Mouse (Mus musculus) MEL (cell line): ENCODE measurements at regions not wholly inside any gene's neighbourhood (a gene's known extent, or its start where the extent isn't known, plus 50 kb on each side); places are given as distances from the start of the nearest gene placed in this dataset.

Experiments
- DNase-seq: peaks from one replicate; pipeline ENCODE4 v3.0.0; 2011; ENCODE audit warnings: low read depth, low spot score
- H3K27ac ChIP-seq: 2 replicates; pipeline ENCODE4 v1.5.1; 2012; ENCODE audit warnings: low read depth, mild to moderate bottlenecking, control low read depth, low read length, moderate library complexity; ENCODE audit not compliant: control insufficient read depth
- H3K27me3 ChIP-seq, 2 experiments: fragments of 150-350 bp in 1 of 2; sonication (generic) in 1 of 2; 2 replicates each; pipeline ENCODE4 v1.6.1; 2012; ENCODE audit warnings: low read length in 2 of 2, mild to moderate bottlenecking in 2 of 2, improper control_type of control experiment in 1 of 2, moderate library complexity in 1 of 2; ENCODE audit not compliant: insufficient read depth in 2 of 2, control insufficient read depth in 1 of 2
- H3K36me3 ChIP-seq, 2 experiments: 2 replicates each; pipeline ENCODE4 v1.6.1; 2012 to 2014; ENCODE audit warnings: low read length in 2 of 2, improper control_type of control experiment in 1 of 2, inconsistent platforms in 1 of 2, mild to moderate bottlenecking in 1 of 2; ENCODE audit not compliant: insufficient read depth in 2 of 2, control insufficient read depth in 1 of 2
- H3K4me1 ChIP-seq, 2 experiments: fragments of 150-350 bp in 1 of 2; sonication (generic) in 1 of 2; 2 replicates each; pipeline ENCODE4 v1.6.1; 2012; ENCODE audit warnings: low read length in 2 of 2, improper control_type of control experiment in 1 of 2, mild to moderate bottlenecking in 1 of 2; ENCODE audit not compliant: insufficient read depth in 2 of 2, control insufficient read depth in 1 of 2
- H3K4me3 ChIP-seq, 2 experiments: fragments of 150-350 bp in 1 of 2; sonication (generic) in 1 of 2; 2 replicates each; pipeline ENCODE4 v1.5.1; 2012; ENCODE audit warnings: low read depth in 2 of 2, low read length in 2 of 2, mild to moderate bottlenecking in 2 of 2, moderate library complexity in 2 of 2, control low read depth in 1 of 2, improper control_type of control experiment in 1 of 2; ENCODE audit not compliant: control insufficient read depth in 1 of 2, insufficient read depth in 1 of 2
- H3K79me2 ChIP-seq: 2 replicates; pipeline ENCODE4 v1.6.1; 2012; ENCODE audit warnings: mild to moderate bottlenecking, low read length, moderate library complexity; ENCODE audit not compliant: control insufficient read depth, poor library complexity, insufficient read depth
- H3K9ac ChIP-seq: 2 replicates; pipeline ENCODE4 v1.6.1; 2012; ENCODE audit warnings: low read depth, mild to moderate bottlenecking, control low read depth, low read length, moderate library complexity; ENCODE audit not compliant: control insufficient read depth, poor library complexity, severe bottlenecking
- H3K9me3 ChIP-seq: fragments of 150-350 bp; sonication (generic); replicated peaks from 2 replicates; pipeline ENCODE4 v1.6.1; 2012; ENCODE audit warnings: mild to moderate bottlenecking, low read length, improper control_type of control experiment, moderate library complexity; ENCODE audit not compliant: insufficient read depth
- CHD1 ChIP-seq: IDR thresholded peaks from 2 replicates; pipeline ENCODE4 v1.6.1; 2012; ENCODE audit warnings: low read depth, mild to moderate bottlenecking, inconsistent platforms, low read length, improper control_type of control experiment
- CTCF ChIP-seq, 3 experiments: IDR thresholded peaks in 2 of 3; conservative IDR thresholded peaks in 1 of 3; 2 replicates each; pipeline ENCODE4 v1.5.1; 2011 to 2012; ENCODE audit warnings: low read length in 3 of 3, low read depth in 2 of 3, mild to moderate bottlenecking in 2 of 3, improper control_type of control experiment in 1 of 3, inconsistent platforms in 1 of 3, mixed read lengths in 1 of 3, moderate library complexity in 1 of 3; ENCODE audit not compliant: control insufficient read depth in 1 of 3, insufficient read depth in 1 of 3, poor library complexity in 1 of 3, severe bottlenecking in 1 of 3
- E2F4 ChIP-seq: IDR thresholded peaks from 2 replicates; pipeline ENCODE4 v1.6.1; 2011; ENCODE audit warnings: low read depth, low read length, improper control_type of control experiment, borderline replicate concordance
- ELF1 ChIP-seq: IDR thresholded peaks from 2 replicates; pipeline ENCODE4 v1.6.1; 2014; ENCODE audit warnings: low read depth, mild to moderate bottlenecking, inconsistent platforms, low read length, improper control_type of control experiment, moderate library complexity
- EP300 ChIP-seq, 2 experiments: IDR thresholded peaks; 2 replicates each; pipeline ENCODE4 v1.6.1; 2011; ENCODE audit warnings: improper control_type of control experiment in 2 of 2, low read length in 2 of 2, low read depth in 1 of 2, mild to moderate bottlenecking in 1 of 2
- GABPA ChIP-seq: IDR thresholded peaks from 2 replicates; pipeline ENCODE4 v1.6.1; 2012; ENCODE audit warnings: low read depth, mild to moderate bottlenecking, inconsistent platforms, low read length, improper control_type of control experiment, moderate library complexity
- GATA1 ChIP-seq: IDR thresholded peaks from 2 replicates; pipeline ENCODE4 v1.6.1; 2011; ENCODE audit warnings: low read depth, low read length, improper control_type of control experiment
- JUND ChIP-seq: IDR thresholded peaks from 2 replicates; pipeline ENCODE4 v1.6.1; 2011; ENCODE audit warnings: low read depth, mild to moderate bottlenecking, improper control_type of control experiment, low read length
- MAX ChIP-seq: IDR thresholded peaks from 2 replicates; pipeline ENCODE4 v1.6.1; 2011; ENCODE audit warnings: low read length, improper control_type of control experiment
- MXI1 ChIP-seq: IDR thresholded peaks from 2 replicates; pipeline ENCODE4 v1.6.1; 2011; ENCODE audit warnings: mild to moderate bottlenecking, low read depth, low read length, improper control_type of control experiment
- MYC ChIP-seq: IDR thresholded peaks from 2 replicates; pipeline ENCODE4 v1.6.1; 2011; ENCODE audit warnings: low read depth, mild to moderate bottlenecking, low read length, improper control_type of control experiment, moderate library complexity
- NELFE ChIP-seq: IDR thresholded peaks from 2 replicates; pipeline ENCODE4 v1.6.1; 2011; ENCODE audit warnings: low read depth, low read length, improper control_type of control experiment
- NRF1 ChIP-seq: IDR thresholded peaks from 2 replicates; pipeline ENCODE4 v1.6.1; 2014; ENCODE audit warnings: low read depth, mild to moderate bottlenecking, inconsistent platforms, low read length, improper control_type of control experiment, moderate library complexity; ENCODE audit not compliant: poor library complexity, insufficient read depth, severe bottlenecking
- POLR2A ChIP-seq, 2 experiments: IDR thresholded peaks; 2 replicates each; pipeline ENCODE4 v1.6.1; 2011 to 2012; ENCODE audit warnings: low read length in 2 of 2, mild to moderate bottlenecking in 2 of 2, control low read depth in 1 of 2, improper control_type of control experiment in 1 of 2, low read depth in 1 of 2, moderate library complexity in 1 of 2; ENCODE audit not compliant: control insufficient read depth in 1 of 2, insufficient read depth in 1 of 2, poor library complexity in 1 of 2
- POLR2AphosphoS2 ChIP-seq: IDR thresholded peaks from 2 replicates; pipeline ENCODE4 v1.6.1; 2011; ENCODE audit warnings: low read length, improper control_type of control experiment
- RAD21 ChIP-seq: IDR thresholded peaks from 2 replicates; pipeline ENCODE4 v1.6.1; 2011; ENCODE audit warnings: mild to moderate bottlenecking, low read depth, low read length, improper control_type of control experiment
- SMC3 ChIP-seq: IDR thresholded peaks from 2 replicates; pipeline ENCODE4 v1.6.1; 2011; ENCODE audit warnings: low read depth, low read length, improper control_type of control experiment
- UBTF ChIP-seq: IDR thresholded peaks from 2 replicates; pipeline ENCODE4 v1.6.1; 2012; ENCODE audit warnings: low read depth, mild to moderate bottlenecking, inconsistent platforms, low read length, improper control_type of control experiment, moderate library complexity, borderline replicate concordance; ENCODE audit not compliant: insufficient read depth
- ZNF384 ChIP-seq: IDR thresholded peaks from 2 replicates; pipeline ENCODE4 v1.6.1; 2012; ENCODE audit warnings: low read depth, mild to moderate bottlenecking, inconsistent platforms, low read length, improper control_type of control experiment

GRCm38 (mm10) chr1:55837366-55837765 lies 431.6 kb downstream of the Plcl1 start:
- Histone ChIP-seq H3K27ac (no peak overlapping the region), H3K79me2 (no peaks in the 10 kb centered on the region), H3K4me1 (no peaks in the 10 kb centered on the region), H3K36me3 (no peaks in the 10 kb centered on the region), H3K4me3 (no peak overlapping the region), H3K27me3 (no peaks in the 10 kb centered on the region), H3K9me3 (no peaks in the 10 kb centered on the region), H3K9ac (no peak overlapping the region)
- TF ChIP-seq POLR2A (IDR thresholded peaks at IDR 0.05; ENCODE audit: control insufficient read depth in 1 of 2, insufficient read depth in 1 of 2, low read depth in 1 of 2, low read length in 2 of 2, poor library complexity in 1 of 2): no peak
- TF ChIP-seq MAX: no peak
- no peak for TF ChIP-seq UBTF
- TF ChIP-seq EP300 (IDR thresholded peaks at IDR 0.05; ENCODE audit: low read depth in 1 of 2, low read length in 2 of 2): no peak
- TF ChIP-seq JUND: no peak
- no peak for TF ChIP-seq NELFE
- TF ChIP-seq E2F4: no peak
- TF ChIP-seq POLR2AphosphoS2: no peak
- no peak for TF ChIP-seq MXI1
- no peak for TF ChIP-seq ZNF384
- TF ChIP-seq GATA1: no peak
- no peak for TF ChIP-seq NRF1
- no peak for TF ChIP-seq CHD1
- no peak for TF ChIP-seq ELF1
- TF ChIP-seq MYC: no peak
- DNase-seq: no peak

DNA sequence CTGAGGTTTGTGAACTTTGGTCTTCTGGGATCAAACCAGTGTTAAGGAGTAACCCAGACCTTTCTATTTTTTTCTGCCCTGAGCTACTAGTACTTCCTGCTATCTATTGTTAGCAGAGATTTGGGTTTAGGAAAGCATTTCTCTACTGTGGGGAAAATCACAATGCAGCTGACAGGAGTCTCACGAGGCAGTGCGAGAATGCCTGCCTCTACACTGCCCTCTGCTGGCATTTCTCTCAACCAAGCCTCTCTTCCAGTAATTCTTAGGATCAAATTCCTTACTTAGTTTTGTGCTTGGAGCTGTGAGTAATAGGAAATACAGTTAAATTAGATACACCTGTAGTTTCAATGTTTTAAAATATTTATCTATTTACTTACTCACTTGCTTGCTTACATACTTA lies 432.4 kb downstream of the Plcl1 start:
- H3K4me3 ChIP-seq: no peak overlapping the region
- H3K36me3 ChIP-seq: no peaks in the 10 kb centered on the region
- no peaks in the 10 kb centered on the region for H3K79me2 ChIP-seq
- peak; percentile 7 for DNase-seq
- H3K27ac ChIP-seq: no peak overlapping the region
- no peaks in the 10 kb centered on the region for H3K27me3 ChIP-seq
- no peak overlapping the region for H3K9ac ChIP-seq
- H3K4me1 ChIP-seq: no peaks in the 10 kb centered on the region
- no peak for TF ChIP-seq GABPA
- peak; percentile 24 to 45 (median 27); a peak in 4 of 6 replicates for TF ChIP-seq CTCF (IDR thresholded peaks at IDR 0.05 in 2 of 3, conservative IDR thresholded peaks at IDR 0.05 in 1 of 3; ENCODE audit: control insufficient read depth in 1 of 3, insufficient read depth in 1 of 3, low read depth in 2 of 3, low read length in 3 of 3, poor library complexity in 1 of 3, severe bottlenecking in 1 of 3)
- TF ChIP-seq POLR2AphosphoS2: no peak
- peak; percentile 37 for TF ChIP-seq SMC3
- peak; percentile 2 for TF ChIP-seq RAD21
- no peaks in the 10 kb centered on the region for H3K9me3 ChIP-seq
